Mouse (Mus musculus) right cerebral cortex, postnatal 4 days (tissue): ENCODE measurements around the gene Il15ra.

ENCODE experiments used
- DNase-seq: peaks from one replicate; pipeline ENCODE4 v3.0.0-alpha.2; 2022

Gene Il15ra

GRCm38 (mm10) chr2:11710101-11710500, 5.0 kb downstream of the Il15ra start:
- peak; percentile 26 for DNase-seq

GRCm38 (mm10) chr2:11712483-11712990, 7.4 kb downstream of the Il15ra start:
- no peak for DNase-seq

DNA sequence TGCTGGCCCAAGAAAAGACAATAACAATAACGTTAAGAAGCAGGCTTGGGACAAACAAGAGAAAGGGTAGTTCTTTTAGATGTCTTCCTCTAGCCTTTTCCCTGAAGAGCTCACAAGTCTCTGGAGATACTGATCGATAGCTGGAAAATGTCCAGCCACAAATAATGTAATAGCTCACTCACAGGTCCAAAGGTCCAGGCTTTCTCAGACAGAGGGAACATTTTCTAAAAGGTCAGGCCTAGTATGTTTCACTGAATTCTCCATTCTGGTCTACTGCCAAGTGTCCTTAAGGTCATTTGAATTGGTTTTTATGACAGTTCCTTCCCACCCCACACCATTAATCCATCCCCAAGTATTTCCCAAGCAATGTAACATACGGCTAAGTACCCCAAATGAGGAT, 7.9 kb downstream of the Il15ra start:
- DNase-seq = no peak

GRCm38 (mm10) chr2:11714535-11714934, 9.4 kb downstream of the Il15ra start:
- peak; percentile 3 for DNase-seq

DNA sequence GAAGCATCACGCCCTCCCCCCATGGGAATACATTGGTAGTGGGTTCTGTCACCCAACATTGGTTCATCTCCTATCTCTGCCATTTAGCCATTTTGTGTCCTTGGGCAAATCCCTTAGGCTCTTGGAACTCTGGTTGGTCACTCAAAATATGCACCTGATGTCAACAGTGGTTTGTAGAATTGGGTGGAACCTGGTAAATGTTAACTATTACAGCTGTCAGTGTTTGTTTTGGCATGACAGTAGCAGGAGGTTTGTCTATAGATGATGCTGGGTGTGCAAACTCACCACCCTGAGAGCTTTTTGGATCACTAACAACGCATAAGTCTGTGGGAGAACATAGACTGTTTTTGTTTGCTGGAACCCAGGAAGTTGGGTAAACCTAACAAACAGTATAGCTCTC, 13.5 kb downstream of the Il15ra start:
- no peak for DNase-seq

- no peak for DNase-seq
Observed at GRCm38 (mm10) chr2:11722564-11722963, 17.5 kb downstream of the Il15ra start.

DNA sequence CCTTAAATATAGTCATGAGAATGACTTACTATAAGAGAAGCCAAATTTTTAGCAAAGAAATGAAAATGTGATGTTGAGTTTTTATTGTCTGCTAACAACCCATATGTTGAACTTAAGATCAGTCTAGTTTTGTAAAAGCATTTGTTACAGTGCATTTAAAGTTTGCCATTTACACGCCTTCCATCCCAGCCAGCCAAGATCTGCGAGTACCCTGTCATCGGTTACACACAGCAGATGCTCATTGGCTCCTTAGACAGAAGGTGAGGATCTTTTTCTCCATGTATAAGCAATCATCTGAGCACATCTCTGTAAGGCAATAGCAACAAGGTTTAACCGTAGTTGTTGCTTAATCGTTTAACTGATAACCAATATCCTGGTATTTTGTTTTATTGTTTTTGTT, 22.5 kb downstream of the Il15ra start:
- no peak for DNase-seq

DNA sequence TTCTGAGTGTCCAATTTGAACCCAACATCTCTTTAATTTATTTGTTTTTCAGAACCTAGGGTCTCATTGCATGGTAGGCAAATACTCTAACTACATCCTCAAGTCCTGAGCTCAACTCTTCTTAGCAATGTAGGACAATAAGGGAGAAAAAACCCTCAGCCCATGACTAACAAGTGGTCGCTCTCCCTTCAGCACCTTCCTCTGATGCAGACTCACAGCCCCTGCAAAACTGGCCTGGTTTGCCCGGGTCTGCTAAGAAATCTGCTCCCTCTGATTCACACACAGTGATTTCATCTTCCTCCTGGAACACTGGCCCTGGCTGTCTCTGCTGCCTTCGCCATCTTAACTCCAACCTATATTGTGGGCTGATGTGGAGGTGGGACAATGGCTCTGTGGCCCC, 24.0 kb downstream of the Il15ra start:
- no peak for DNase-seq

GRCm38 (mm10) chr2:11732978-11733377, 27.9 kb downstream of the Il15ra start:
- DNase-seq = no peak

GRCm38 (mm10) chr2:11735853-11736252, 30.8 kb downstream of the Il15ra start:
- DNase-seq = no peak

DNA sequence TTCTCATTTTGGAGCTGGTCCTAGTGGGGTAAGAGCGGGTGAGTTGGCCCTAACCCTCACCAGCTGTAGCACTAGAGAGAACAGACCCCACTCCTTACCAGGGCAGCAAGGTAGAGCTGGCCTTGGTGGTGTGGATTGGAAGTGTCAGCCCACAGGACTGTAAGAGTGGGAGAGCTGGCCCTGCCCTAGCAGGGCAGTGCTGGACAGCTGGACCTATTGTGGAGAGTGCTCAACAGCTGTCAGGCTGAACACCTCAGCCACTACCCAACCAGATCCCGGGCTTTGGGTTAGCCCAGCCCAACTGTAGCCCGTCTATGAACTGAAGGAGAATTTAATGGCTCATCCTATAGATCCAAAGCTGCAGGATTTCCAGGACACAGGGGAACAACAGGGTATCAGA, 33.7 kb downstream of the Il15ra start:
- DNase-seq = no peak

DNA sequence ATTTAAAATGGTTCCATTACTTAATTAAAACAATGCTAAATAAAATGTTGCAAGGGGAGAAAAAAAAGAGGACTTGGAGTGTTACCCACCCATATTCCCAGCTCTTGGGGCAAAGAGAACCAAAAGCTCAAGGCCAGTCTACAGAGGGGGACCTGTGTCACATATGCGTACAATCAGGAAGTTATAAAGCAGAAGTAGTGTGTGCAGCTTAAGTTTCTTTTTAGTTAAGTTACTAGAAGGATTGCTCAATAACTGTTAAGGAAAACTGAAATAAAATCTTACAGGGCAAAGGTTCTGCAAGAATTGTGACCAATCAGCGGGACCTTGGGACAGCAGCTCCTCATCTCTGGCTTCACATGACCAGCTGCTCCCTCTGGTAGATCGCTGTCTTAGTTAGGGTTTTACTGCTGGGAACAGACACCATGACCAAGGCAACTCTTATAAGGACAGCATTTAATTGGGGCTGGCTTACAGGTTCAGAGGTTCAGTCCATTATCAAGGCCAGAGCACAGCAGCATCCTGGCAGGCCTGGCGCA, 34.5 kb downstream of the Il15ra start:
- DNase-seq = no peak

DNA sequence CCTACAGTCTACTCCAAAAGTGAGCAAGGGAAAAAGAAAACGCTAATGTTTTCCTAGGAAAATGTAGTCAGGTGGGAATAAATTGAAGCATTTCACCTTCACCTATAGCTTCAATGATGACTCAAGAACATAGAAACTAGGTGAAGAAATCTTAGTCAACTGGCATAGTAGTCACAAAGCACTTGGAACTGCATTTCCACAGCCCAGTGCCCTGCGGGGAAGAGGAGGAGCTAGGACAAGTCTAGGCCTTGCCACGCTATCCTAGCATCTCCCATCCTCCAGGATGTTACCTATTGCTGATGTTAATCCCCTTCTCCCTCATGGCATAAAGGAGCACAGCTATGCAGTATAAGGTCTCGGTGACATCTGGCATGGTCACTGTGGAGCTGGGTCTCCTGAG, 57.5 kb downstream of the Il15ra start:
- no peak for DNase-seq

DNA sequence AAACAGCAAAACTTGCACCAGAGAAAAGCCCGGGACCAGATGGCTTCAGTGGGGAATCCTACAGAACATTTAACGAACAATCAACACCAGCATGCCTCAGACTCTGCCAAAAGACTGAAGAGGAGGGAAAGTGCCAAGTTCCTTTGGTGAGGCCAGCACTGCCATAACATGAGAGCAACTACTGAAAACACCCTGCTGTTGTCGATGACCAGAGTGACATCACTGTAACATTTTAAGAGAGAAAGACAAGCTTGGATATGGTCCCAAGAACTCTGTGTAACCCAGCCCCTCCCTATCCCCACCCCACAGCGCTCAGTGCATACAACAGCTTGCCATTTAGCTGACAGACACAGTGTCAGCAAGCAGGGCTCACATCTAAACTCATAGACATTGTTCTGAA, 60.6 kb downstream of the Il15ra start:
- DNase-seq = peak; percentile 11

DNA sequence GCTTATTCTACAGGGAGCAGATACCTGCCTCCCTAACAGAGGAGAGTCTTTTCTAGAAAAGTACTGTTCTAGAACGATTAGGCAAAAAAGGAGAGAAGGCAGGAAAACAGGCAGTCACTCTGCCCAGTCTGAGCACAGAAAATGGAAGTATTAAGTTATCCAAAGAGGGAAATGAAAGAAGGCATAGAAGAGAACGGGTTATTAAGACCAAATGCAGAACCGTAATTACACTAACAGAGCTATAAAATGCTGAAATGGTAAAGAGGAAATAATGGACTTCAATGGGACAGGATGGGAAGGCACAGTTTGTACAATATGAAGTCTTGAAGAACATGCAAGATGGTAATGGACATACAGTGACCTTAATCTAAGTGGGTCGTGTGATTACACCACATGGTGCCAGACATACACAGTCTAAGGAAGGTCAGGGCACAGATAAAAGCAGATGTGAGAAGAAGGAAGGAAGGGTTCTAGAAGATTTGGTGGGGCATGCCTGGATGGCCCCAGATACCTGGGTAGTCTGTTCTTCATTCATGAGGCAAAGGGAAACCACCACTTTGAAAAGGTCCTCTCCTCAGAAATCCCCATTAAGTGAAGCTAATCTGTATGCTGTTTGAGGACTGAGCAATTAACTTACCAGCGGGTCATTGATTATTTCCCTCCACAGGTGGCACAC, 61.5 kb downstream of the Il15ra start:
- no peak for DNase-seq

GRCm38 (mm10) chr2:11767161-11767545, 62.1 kb downstream of the Il15ra start:
- DNase-seq = no peak

GRCm38 (mm10) chr2:11771701-11772100, 66.6 kb downstream of the Il15ra start:
- DNase-seq = no peak

DNA sequence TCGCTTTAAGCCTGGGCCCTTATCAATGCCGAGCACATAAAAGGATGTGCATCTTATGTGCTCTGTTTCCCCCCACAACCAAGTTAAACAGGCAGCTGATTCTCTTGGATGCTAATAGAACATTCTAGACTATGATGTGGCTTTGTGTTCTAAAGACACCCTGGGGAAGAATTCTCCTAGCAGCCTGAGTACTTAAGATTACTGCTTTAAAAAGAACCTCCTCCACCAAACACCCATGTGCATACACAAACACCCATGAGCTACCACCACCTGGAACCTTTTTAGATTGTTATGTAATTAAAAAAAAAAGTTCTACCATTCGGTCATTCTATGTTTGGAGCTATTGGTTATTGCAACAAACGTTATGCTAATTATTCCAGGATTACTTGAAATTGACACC, 67.3 kb downstream of the Il15ra start:
- DNase-seq = no peak

GRCm38 (mm10) chr2:11774426-11774825, 69.3 kb downstream of the Il15ra start:
- DNase-seq = no peak

GRCm38 (mm10) chr2:11775121-11775520, 70.0 kb downstream of the Il15ra start:
- DNase-seq = no peak

- DNase-seq = no peak
Observed at GRCm38 (mm10) chr2:11776415-11776814, 71.3 kb downstream of the Il15ra start.

DNA sequence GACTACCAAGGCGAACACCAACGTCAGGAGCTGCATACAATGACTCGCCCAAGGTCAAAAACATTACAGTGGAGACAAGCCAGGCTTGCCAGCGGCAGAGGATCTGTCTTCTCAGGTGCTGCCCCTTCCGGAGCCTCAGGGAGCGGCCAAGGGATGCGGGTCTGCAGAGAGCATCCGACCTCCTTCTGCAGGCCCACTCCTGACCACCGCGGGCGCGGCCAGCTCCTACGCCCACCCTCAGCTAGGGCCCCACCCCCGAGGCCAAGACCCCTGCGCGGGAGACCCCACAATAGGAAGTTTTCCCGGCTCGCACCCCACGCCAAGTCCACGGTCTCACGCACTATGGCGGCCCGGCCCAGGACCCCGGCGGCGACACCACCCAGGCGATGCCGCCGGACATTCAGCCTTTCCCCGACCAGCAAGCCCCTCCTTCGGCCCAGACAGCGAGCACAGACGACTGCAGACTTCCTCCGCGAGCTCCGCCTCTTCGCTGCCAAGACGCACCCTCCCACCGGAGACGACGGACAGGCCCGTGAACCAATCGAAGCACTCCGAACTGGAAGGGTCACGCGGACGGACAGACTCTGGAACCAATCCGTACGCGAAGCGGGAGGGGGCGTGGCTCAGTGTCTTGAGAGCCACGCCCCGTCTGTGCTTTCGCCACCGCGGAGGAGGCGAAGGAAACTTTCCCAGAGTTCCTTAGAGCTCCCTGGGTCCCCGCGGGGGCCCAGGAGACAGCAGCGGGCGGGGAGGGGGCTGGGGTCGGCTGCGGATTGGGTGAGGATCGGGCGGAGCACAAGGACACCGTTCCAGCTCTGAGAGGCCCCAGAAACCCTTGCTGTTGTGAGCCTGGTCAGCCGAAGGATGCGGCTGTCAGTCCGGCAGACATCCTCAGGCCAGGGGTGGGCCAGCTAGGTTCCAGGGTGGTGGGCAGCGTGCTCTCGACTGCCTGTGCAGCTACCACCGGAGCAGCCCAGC, 72.3 kb downstream of the Il15ra start, which contains the start of the genes Fbh1 and Ankrd16:
Gene Fbh1, minus strand, starts transcription at position 492 of the 978 bp plus-strand sequence.
Gene Ankrd16, plus strand, starts transcription at position 786 of the 978 bp plus-strand sequence.
- DNase-seq = peak; percentile 100

- DNase-seq = peak; percentile 86
Observed at GRCm38 (mm10) chr2:11778087-11778823, 73.2 kb downstream of the Il15ra start.
